Mouse (Mus musculus) brain, adult 2 months (tissue): ENCODE measurements at regions not wholly inside any gene's neighbourhood (a gene's known extent, or its start where the extent isn't known, plus 50 kb on each side); places are given as distances from the start of the nearest gene placed in this dataset.

Experiments used
- DNase-seq: peaks from one replicate; pipeline ENCODE4 v3.0.0; 2011; ENCODE audit warnings: low read depth, low spot score

DNA sequence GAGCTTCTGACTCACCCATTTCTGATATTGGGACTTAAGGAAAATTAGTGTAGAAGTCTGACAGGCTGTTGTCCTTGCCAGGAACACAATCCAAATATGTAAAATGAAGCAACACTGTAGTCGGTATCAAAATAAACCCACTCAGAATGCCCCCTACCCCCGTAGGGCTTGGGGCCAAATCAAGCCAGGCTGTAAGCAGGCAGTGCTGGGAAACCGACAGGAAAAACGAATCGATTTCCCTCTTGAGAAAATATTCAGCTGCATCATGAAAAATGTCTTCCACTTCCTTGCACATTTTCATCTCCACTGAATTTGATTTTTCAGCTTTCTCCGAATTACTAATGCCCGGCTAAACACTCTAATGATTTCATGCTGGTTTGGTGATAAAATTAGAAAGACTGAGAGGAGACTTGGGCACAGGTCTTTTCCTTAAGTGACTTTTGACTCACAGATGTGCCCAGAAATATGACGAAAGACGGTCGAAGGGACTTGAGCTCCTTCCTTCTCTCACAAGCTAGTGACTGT lies 485.7 kb downstream of the Fat4 start:
- no peak for DNase-seq

DNA sequence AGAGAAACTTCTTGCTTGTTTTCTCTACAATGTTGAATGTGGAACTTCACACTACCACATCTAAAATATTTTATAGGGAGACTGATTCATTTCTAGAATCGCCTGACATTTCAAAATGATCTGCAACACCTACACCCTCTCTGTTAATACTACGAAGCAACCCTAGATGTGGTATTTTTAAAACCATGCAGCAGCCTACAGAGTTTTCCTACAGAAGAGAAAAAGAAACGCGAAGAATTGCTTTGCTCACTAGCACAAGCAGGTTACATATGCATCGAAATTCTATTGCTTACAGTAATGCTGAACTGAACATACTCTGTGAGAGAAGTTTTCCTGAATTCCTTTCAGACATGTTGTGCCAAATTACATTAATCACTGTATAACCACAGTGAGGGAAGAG lies 488.7 kb downstream of the Fat4 start:
- DNase-seq, result peak; percentile 55

DNA sequence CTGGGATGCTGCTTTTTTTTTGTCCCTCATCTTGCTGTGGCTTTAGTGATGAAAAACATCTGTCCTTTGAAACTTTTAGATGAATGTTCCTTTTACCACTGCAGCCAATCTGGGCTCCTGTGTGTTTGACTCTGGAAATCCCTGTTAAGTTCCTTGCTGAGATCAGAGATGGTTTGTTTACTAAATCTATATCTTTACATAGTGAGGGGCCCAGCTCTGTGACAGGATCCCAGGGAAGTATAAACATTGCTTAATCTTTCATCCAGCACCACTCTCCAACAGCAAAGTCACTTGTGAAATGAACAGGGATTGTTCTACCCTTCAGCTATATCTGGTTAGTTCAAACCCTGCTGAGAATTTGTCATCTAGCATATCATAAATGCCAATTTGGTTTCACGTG lies 501.8 kb downstream of the Fat4 start:
- DNase-seq, result no peak

DNA sequence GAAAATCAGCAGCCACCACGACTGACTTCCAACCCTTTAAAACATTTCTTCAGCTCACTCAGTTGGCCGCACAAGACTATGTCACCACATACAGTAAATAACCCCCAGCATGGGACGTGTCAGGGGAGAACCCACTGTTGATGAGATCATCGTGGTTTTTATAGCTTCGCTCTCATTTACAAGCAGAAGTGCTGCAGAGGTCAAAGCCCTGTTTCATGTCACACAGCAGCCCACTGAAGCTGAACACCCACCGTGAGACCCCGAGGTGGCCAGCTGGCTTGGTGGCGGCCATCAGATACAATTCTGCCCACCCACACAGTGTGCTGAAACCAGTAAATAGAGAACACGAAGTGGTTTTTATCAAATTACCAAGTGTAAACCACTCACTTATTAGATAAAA lies 503.7 kb downstream of the Fat4 start:
- no peak for DNase-seq

DNA sequence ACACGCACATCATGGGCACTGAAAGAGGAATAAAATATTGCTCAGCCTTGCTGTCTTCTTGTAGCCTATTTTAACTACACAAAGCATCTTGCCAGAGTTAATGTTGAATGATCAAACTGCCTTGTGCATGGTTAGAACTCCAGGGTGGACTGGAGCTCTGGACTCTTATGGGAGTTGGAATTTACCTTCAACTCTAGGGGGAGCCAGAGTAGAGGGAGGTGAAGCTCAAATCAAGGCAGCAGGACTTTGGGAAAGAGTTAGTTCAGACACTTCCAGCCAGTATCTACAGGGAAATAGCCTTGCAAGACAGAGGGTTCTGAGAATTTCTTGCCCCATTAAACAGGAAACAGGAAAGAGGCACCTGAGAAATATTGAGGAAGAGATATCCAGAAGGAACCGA lies 505.3 kb downstream of the Fat4 start:
- DNase-seq, result peak; percentile 34

DNA sequence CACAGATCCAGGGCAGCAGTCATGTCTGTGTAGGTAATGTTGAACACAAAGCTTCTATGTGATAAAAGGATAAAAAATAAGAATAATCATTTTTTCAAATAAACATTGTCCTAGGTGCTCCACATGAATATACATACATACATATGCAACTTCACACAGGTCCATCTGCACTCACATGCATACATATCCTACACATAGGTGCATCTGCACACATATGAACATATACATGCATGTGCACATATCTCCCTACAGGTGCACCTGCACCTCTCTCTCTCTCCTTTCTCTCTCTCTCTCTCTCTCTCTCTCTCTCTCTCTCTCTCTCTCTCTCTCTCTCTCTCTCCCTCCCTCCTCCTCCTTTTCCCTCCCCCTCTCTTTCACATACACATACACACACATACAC lies 509.9 kb downstream of the Fat4 start:
- no peak for DNase-seq

DNA sequence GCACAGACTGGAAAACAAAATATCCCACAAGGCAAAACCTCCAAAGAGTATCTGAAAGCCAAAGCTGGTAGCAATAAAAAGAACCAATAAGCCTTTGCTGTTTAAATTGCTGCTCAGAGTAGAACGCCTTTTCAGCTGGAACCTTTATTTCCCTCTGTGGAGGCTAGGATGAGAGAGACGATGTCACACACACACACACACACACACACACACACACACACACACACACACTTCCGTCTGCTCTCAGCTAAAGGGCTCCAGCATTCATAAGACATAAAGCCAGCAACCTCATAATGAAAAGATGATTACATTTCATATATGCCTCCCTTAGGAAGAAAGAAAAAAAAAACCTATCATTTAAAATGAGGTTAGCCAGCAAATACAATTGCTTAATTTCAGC lies 510.5 kb downstream of the Fat4 start:
- DNase-seq, result no peak

DNA sequence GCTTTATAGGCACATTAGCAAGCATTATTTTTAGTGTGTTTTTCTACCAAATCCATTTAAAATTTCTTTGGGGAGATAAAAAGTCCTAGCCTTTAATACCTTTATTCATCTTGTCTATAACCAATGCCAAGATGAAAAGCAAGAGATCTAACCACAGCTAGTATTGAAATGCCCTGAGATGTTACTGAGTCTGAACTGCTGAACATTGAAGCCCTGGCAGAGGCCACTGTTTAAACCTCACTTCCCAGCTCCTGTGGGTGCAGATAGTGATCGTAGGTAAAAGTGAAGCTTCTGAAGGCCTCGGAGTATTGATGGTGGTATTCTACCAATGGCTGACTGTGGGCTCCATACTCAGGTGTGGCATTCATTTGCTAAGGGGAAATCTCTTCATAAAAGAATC lies 510.9 kb downstream of the Fat4 start:
- no peak for DNase-seq

DNA sequence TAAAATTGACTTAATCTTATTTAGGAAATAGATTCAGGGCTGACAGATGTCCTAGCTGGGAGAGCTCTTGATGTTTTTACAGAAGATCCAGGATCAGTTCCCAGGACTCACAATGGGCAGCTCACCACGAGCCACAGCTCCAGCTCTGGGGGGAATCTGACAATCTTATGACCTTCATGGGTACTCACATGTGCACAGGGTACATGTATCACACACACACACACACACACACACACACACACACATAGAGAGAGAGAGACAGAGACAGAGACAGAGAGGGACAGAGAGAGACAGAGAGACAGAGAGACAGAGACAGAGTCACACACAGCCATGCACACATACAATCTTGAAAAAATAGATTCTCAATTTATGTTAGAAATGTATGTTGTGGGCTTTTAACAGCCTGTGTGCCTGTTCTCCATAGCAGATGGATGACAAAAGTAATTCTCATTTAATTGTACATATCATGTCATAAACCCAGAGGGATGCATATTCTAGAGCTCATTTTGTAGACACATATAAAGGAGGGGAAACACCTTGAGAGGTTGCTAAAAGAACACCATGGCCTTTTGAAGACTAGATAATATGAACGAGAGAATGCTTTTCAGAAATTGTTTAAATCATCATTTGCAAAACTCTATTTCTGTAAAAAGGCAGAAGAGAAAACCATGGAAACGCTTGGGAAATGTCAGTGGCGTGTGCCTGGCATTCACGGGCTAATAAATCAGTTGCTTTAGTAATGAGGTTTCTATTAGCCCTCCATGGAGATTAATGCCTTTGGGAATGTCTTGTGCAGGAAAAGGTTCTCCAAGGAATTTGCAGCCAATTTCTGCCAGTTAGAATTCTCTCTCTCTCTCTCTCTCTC lies 538.3 kb downstream of the Fat4 start:
- DNase-seq, result peak; percentile 31

DNA sequence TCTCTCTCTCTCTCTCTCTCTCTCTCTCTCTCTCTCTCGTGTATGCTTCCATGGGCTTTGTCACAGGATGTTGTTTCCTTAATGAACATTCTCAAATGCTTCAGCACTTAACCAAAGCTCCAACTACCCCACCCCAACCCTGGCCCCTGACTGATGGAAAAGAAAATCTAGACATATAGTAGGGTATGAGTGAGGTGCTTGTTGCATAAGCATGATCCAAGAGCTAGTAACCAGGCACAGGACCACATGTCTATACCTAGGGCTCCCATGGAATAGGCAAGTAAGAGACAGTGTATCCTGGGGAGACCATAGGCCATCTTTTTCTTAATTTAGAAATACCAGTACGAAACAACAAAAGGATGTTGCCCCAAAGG lies 538.9 kb downstream of the Fat4 start:
- no peak for DNase-seq

DNA sequence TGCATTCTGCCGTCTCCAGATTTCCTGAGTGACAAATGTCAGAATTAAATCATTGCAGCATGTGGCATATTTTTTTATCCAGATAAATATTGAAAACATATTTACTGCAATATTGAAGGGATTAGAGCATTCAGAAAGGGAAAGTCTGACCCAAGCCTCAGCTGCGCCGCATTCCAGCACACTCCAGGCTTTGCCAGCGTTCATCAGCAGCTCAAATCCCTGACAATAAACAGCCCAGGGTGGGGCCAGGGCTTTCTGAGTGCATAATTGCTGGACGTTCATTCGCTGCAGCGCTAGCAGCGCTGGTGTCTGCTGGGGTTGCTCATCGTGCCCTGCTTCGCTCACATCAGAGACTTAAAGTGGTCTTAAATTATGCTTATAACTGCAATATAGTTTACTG lies 556.6 kb downstream of the Fat4 start:
- no peak for DNase-seq

DNA sequence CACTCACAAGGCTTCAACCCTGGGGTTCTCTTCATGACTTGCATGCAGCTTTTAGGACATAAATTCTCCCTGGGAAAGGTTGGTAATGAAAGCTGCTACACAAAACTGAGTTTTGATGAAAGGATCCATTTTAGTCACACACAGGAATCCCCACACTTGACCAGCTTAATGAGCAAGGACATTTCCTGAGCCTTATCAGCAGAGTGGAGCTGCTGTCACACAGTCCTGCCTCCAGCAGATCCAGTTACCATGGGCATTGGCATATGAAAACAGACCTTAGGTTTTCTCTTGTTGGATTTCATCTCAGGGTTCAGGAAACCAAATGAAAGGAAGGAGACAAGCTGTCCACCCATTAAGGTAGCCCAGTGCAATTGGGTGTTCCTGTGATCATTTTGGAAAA lies 568.9 kb downstream of the Fat4 start:
- no peak for DNase-seq

DNA sequence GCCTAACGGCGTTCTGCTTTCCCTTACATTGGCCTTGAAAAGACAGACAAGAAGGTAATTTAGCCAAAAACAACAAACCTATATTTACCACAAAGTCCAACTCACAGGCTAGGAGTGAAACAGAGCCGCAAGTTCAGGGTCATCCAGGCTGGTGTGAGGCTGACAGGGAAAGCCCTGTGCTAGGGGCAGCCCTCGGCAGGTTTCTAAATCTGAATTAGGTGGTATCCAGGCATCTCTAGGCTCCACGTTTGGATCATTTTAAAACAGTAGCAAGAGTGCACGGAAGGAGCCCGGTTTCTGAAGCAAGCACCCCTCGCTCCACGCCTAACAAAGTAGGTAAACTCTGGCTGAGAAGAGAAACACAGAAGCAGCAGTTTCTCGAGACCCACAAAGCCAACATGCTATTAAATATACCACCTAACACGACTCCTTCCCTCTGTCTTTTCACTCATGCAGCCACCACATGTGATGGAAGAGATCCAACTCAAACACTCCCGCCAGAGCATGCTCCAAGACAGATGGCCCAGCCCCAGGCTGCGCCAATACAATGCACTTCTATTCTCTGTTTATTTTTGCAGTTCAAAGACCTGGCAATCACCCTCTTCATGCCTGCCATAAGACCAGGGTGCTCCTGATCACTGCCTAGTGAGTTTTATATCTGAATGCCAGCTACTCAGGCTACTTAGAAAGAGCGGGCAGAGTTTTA lies 573.6 kb downstream of the Fat4 start:
- DNase-seq, result no peak

DNA sequence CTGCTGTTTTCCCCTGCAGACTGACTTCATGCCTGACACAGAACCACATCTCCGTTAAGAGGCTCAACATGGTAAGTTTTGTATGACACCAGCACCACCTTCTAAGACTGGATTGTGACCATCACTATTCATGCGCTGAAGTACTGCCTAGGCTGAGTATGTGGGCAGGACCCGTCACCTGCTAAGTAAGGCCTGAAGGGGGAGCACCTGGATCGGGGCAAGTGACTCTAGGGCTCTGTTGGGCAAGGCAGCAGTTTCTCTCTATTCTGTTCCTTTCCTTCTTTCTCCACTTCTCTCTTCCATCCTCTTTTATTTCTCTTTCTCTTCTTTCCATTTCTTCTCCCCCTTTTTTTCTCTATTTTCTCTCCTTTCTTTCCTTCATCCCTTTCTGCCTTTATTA lies 574.8 kb downstream of the Fat4 start:
- no peak for DNase-seq

DNA sequence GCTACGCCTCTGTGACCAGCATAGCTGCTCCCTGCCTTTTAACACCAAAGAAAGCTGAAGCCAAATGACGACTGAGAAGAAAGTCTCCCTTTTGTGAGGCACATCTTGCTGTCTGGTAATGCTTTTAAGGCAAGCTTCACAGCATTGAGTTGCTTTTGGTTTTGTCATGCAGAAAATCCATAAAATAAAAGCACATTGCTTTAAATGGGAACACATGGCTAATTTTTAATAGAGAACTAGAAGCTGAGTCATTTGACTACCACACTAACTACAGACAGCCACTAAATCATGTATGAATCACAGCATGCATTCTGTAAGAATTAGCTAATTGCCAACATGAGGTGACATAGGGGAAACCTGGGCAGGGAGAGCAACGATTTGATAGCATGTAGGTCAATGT lies 579.1 kb downstream of the Fat4 start:
- DNase-seq, result no peak

DNA sequence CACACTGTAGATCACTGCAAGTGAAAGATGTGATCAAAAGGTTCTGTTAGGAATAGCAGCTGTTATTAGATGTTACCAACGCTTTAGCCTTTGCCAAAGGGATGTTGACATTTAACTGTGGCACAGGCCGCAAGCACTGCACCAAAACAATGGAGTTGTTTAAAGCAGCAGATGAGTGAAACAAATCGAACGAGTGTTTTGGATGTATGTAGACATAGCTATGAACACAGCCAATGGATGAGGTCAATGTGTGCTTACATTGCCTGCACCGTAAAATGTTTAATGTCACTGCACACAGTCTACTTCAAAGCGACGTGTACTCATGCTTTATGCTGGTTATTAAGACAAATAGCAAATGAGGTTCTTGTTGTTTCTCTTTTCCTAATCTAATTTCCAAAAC lies 602.7 kb downstream of the Fat4 start:
- DNase-seq, result no peak

DNA sequence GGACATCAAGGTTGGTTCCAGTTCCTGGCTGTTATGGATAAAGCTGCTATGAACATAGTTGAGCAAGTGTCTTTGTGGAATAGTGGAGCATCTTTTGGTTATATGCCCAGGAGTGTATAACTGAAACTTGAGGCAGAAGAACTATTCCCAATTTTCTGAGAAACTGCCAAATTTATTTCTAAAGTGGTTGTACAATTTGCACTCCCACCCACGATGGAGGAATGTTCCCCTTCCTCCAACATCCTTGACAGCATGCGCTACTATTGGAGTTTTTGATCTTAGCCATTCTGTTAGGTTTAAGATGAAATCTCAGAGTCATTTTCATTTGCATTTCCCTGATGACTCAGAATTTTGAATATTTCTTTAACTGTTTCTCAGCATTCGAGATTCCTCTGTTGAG lies 607.6 kb downstream of the Fat4 start:
- peak; percentile 72 for DNase-seq

DNA sequence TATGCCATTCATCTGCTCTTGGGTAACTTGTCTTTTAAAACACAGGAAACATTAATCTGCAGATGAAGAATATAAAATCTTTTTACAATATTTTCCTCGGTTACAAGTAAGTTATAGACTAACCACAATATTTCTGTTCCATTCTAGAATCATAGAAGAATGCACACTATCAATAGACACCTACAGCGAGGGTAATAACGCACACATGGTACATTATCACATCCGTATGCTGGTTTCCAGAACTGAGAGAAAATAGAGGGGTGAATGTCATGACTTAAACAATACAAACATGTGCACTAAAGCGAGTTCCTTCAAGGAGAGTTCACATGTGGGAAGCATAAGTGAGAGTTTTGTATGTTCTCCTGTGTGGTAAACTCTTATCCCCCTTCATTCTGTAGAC lies 641.3 kb downstream of the Fat4 start:
- no peak for DNase-seq

DNA sequence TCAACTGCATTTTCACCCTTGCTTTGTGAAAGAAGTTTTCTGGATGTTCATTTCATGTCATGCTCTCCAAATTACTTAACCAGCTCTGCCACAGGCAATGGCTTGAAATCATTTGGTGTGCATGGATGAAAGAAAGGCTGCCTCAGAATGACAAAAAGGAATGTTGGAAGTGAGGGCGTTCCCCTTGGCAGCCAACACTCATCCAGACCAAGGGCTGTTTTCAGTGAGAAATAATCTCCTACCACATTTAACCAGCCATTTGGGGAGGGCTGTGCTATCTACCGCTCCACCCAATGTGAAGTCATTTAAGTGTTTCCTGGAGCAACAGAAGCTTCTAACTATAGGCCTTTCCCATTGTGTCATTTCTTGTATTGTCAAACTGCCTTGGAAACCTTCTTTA lies 650.8 kb downstream of the Fat4 start:
- no peak for DNase-seq

DNA sequence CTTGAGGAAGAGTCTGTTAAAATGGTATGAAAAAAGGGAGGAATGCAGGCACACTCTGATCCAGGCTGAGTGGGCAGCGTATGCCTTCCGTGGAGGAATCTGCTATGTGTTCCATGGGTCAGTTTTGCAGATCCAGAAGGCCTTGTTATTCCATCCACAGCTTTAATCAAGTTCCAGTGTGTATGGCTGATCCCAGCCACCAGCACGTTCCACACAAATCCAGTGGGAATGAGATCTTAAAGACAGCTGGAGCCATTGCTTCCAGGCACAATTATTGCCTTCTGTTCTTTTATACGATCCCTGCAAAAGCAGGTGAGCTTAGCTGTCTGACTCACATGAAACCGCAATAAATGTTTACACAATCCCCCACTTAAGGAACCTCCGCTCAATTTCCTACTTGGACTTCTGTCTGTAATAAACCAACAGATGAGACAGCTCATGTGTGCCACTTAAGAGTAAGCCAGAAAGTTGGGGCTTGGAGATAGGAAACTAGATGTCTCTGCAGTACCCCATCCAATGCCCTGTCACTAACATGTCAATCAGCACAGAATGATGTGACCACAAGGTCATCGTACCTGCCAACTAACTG lies 653.9 kb downstream of the Fat4 start:
- DNase-seq, result no peak

DNA sequence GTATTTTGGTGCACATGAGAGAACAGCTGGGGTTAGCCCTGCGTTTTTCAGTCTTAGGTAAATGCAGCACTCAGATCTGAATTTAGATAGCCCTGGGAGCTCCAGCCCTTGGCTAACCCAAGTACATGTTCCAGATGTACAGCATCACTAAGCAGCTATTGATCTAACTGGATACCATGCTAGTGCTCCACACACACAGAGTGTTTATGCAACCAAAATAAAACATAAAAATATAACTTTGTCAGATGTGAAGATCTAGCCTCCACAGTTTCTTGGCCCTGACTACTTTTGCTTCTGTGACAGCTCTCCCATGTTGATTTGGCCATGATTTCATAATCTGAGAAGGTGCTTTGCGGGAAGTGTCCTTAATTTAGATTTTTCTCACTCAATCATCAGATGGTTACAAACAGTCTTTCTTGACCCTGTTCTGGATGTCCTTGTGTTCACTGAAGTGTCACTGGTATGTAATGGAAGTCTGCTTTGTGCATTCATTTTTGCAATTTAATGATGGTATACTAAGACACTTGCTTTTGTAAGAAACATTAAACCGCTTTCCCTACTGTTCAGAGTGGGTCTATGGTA lies 672.8 kb downstream of the Fat4 start:
- no peak for DNase-seq

DNA sequence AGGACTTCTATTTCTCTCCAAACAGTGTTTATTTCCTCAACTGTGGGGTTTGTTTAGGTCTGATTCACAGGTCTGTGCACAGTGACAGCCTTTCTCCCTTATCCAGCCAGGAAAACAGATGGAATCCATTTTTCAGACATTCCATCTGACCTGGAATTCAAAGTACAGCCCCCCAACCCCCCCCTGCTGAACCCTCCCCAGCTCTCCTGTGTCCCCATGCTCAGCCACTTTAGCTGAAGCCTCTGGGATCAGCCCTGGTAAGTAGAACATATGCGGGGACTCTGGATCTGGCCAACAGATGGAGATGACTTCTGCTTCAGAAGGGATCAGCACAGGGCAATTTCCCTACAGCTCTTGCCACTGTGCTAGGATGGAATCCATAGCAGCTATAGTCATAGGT lies 674.2 kb downstream of the Fat4 start:
- no peak for DNase-seq
